Mouse (Mus musculus) neural tube, embryonic 14.5 days (tissue): ENCODE results near the gene Nfatc2. TPM values are rescaled to one million over a fixed set of nuclear protein-coding genes. Genes with fewer than 3 reads are reported as not detected.
A peak's percentile ranks its signal among the peaks of the same experiment; 100 is the strongest.

ENCODE experiments used
- ATAC-seq: fragments of 200-750 bp; cut with Nextera tagmentation; 2 replicates; pipeline ENCODE4 v1.8.0; 2017; ENCODE audit warnings: low read depth, mild to moderate bottlenecking, moderate TSS enrichment, moderate library complexity
- H3K27ac ChIP-seq: fragments of 300-500 bp; sonication (generic); 2 replicates; pipeline ENCODE4 v1.5.1; 2014; ENCODE audit warnings: low read depth, mild to moderate bottlenecking, control low read depth, low read length, moderate library complexity, mixed read lengths
- H3K27me3 ChIP-seq: fragments of 300-500 bp; sonication (generic); 2 replicates; pipeline ENCODE4 v1.6.1; 2014; ENCODE audit warnings: low read length; ENCODE audit not compliant: control insufficient read depth, insufficient read depth
- H3K36me3 ChIP-seq: fragments of 300-500 bp; sonication (generic); 2 replicates; pipeline ENCODE4 v1.6.1; 2014; ENCODE audit warnings: low read length, mixed read lengths; ENCODE audit not compliant: control insufficient read depth, insufficient read depth
- H3K4me1 ChIP-seq: fragments of 300-500 bp; sonication (generic); 2 replicates; pipeline ENCODE4 v1.6.1; 2014; ENCODE audit warnings: low read length; ENCODE audit not compliant: control insufficient read depth, insufficient read depth
- H3K4me2 ChIP-seq: fragments of 300-500 bp; sonication (generic); 2 replicates; pipeline ENCODE4 v1.6.1; 2014; ENCODE audit warnings: mild to moderate bottlenecking, low read depth, low read length, control low read depth
- H3K4me3 ChIP-seq: fragments of 300-500 bp; sonication (generic); 2 replicates; pipeline ENCODE4 v1.5.1; 2014; ENCODE audit warnings: low read depth, low read length, control low read depth, mixed read lengths
- H3K9ac ChIP-seq: fragments of 300-500 bp; sonication (generic); replicated peaks from 2 replicates; pipeline ENCODE4 v1.6.1; 2014; ENCODE audit warnings: low read depth, mild to moderate bottlenecking, control low read depth, low read length, mixed read lengths
- H3K9me3 ChIP-seq: fragments of 300-500 bp; sonication (generic); 2 replicates; pipeline ENCODE4 v1.6.1; 2016; ENCODE audit warnings: low read length; ENCODE audit not compliant: control insufficient read depth
- WGBS: fragments of 180-500 bp; shearing (Covaris S2); extraction: QIAGEN DNeasy Blood & Tissue Kit; methylation state at CpG from one replicate; pipeline ENCODE4 v1.1.7; 2014; 5-methylcytosine and 5-hydroxymethylcytosine counted together
- polyA plus RNA-seq: library from polyadenylated mRNA; unstranded; fragments of >200 nt; fragmentation: Nextera tagmentation; extraction: Ambion mirVana; gene quantifications from 2 replicates; pipeline ENCODE4 v1.2.1, GENCODE M21; 2014

The Nfatc2 gene
- polyA plus RNA-seq, 1 experiment from 2014 or later, result 4.0 TPM

GRCm38 (mm10) chr2:168628787-168629186, 27.3 kb upstream of the Nfatc2 start:
- peaks cover 12% of the 10 kb centered on the region; the same call in 1 of the 2 replicates for H3K4me1 ChIP-seq
- WGBS, result 29% methylated on average over 8 of the region's 8 CpGs
- no peak overlapping the region for H3K4me2 ChIP-seq
- no peak overlapping the region for H3K9ac ChIP-seq
- H3K4me3 ChIP-seq, result no peak overlapping the region
- H3K9me3 ChIP-seq, result no peaks in the 10 kb centered on the region
- no peaks in the 10 kb centered on the region for H3K36me3 ChIP-seq
- no peak overlapping the region for H3K27ac ChIP-seq
- no peaks in the 10 kb centered on the region for H3K27me3 ChIP-seq
- ATAC-seq, result peak; percentile 71

- no peaks in the 10 kb centered on the region for H3K36me3 ChIP-seq
- no peak overlapping the region for H3K4me3 ChIP-seq
- 68% methylated on average over 20 of the region's 20 CpGs for WGBS
Measured at GRCm38 (mm10) chr2:168627829-168628770, 26.6 kb upstream of the Nfatc2 start.

DNA sequence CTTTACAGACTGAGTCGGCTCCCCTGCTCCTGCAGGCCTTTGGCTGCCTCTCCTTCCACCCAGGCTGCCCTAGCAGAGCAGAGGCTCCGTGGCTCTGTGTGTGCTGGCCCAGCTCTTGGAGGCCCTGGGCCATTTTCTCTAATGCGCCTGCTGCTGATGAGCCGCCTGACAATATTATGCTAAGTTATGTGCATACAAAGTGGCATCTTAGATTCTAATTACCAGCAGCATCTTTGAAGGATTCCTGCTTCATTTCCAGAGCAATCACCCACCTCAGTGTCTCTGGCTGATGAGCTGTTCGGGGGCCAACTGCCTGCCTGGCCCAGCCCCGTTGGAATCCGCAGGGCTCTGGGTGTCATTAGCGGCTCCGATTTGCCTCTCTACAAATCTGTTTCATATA, 24.9 kb upstream of the Nfatc2 start:
- Histone ChIP-seq H3K9me3 (no peaks in the 10 kb centered on the region), H3K27ac (peak overlapping the region; percentile 67; the same call in 1 of the 2 replicates), H3K36me3 (no peaks in the 10 kb centered on the region), H3K4me1 (peaks cover 12% of the 10 kb centered on the region; the same call in 1 of the 2 replicates), H3K4me2 (no peak overlapping the region), H3K4me3 (no peak overlapping the region), H3K9ac (no peak overlapping the region), H3K27me3 (no peaks in the 10 kb centered on the region)
- peak; percentile 74 for ATAC-seq
- 39% methylated on average over 9 of the region's 9 CpGs for WGBS

More at GRCm38 (mm10) chr2:168627829-168628770, 26.6 kb upstream of the Nfatc2 start:
- no peak overlapping the region for H3K27ac ChIP-seq
- ATAC-seq, result no peak
- H3K27me3 ChIP-seq, result no peaks in the 10 kb centered on the region
- no peak overlapping the region for H3K4me2 ChIP-seq
- peaks cover 12% of the 10 kb centered on the region; the same call in 1 of the 2 replicates for H3K4me1 ChIP-seq
- no peaks in the 10 kb centered on the region for H3K9me3 ChIP-seq
- H3K9ac ChIP-seq, result no peak overlapping the region

DNA sequence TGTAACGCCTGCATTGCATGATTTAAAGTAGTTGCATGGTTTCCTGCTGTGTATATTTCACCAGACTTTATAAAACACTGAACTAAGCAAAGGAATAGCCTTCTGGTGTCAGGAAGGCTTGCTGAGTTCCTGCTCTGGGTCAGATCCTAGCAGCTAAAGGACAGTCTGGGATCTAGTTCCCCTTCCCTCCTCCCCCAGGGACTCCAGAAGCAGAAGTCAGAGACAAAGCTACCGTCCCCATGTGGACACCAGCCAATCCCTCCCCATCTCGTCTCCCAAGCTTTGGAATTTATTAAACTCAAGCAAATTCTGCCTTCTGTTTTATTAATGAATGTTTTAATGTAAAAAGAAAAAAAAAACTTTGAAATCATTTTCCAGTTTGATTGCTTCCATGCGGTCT, 23.6 kb upstream of the Nfatc2 start:
- 73% methylated on average over 4 of the region's 4 CpGs for WGBS
- Histone ChIP-seq H3K9me3 (no peaks in the 10 kb centered on the region), H3K27me3 (no peaks in the 10 kb centered on the region), H3K9ac (no peak overlapping the region), H3K36me3 (no peaks in the 10 kb centered on the region), H3K4me1 (peaks cover 12% of the 10 kb centered on the region; the same call in 1 of the 2 replicates), H3K4me3 (no peak overlapping the region), H3K27ac (no peak overlapping the region), H3K4me2 (no peak overlapping the region)
- no peak for ATAC-seq

GRCm38 (mm10) chr2:168621111-168621802, 19.8 kb upstream of the Nfatc2 start:
- Histone ChIP-seq H3K36me3 (no peaks in the 10 kb centered on the region), H3K4me2 (no peak overlapping the region), H3K4me3 (no peak overlapping the region), H3K27ac (no peak overlapping the region), H3K9me3 (no peaks in the 10 kb centered on the region), H3K27me3 (no peaks in the 10 kb centered on the region), H3K9ac (no peak overlapping the region), H3K4me1 (0 out of 2 replicates have a peak, but pooled peaks cover 10% of the 10 kb centered on the region)
- 86% methylated on average over 11 of the region's 11 CpGs for WGBS
- no peak for ATAC-seq

GRCm38 (mm10) chr2:168618205-168618717, 16.8 kb upstream of the Nfatc2 start:
- Histone ChIP-seq H3K4me2 (no peak overlapping the region), H3K9ac (no peak overlapping the region), H3K4me3 (no peak overlapping the region), H3K4me1 (peaks cover 6% of the 10 kb centered on the region; the same call in 1 of the 2 replicates), H3K27ac (peak overlapping the region; percentile 41; the same call in 1 of the 2 replicates), H3K9me3 (no peaks in the 10 kb centered on the region), H3K27me3 (no peaks in the 10 kb centered on the region), H3K36me3 (no peaks in the 10 kb centered on the region)
- no peak for ATAC-seq
- WGBS, result 48% methylated on average over 15 of the region's 15 CpGs

DNA sequence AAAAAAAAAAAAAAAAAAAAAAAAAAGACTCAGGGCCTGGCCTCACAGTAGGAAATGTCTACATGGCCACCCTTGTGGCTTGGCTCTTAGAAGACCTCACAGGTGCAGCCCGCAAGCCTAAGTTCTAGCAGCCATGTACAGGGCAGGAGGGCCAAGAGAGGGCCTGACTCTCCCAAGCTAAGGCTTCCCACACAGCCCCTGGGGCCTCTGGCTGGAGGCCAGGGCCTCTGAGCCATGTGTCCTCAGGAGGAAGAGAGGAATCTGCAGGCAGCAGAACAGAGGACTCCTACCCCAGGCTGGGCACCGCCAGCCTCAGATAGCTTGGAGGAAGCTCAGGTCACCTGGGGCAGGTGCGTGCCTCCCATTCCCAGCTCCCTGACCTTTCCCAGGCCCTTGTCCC, 13.7 kb upstream of the Nfatc2 start:
- H3K27ac ChIP-seq, result no peak overlapping the region
- no peak for ATAC-seq
- no peak overlapping the region for H3K4me2 ChIP-seq
- no peak overlapping the region for H3K9ac ChIP-seq
- H3K4me1 ChIP-seq, result peaks cover 6% of the 10 kb centered on the region; the same call in 1 of the 2 replicates
- no peaks in the 10 kb centered on the region for H3K27me3 ChIP-seq
- no peaks in the 10 kb centered on the region for H3K9me3 ChIP-seq
- WGBS, result 74% methylated on average over 3 of the region's 3 CpGs
- H3K4me3 ChIP-seq, result no peak overlapping the region
- no peaks in the 10 kb centered on the region for H3K36me3 ChIP-seq

- Histone ChIP-seq H3K4me1 (peaks cover 6% of the 10 kb centered on the region; the same call in 1 of the 2 replicates), H3K4me2 (no peak overlapping the region), H3K27ac (no peak overlapping the region), H3K27me3 (no peaks in the 10 kb centered on the region), H3K9me3 (no peaks in the 10 kb centered on the region), H3K4me3 (no peak overlapping the region), H3K9ac (no peak overlapping the region), H3K36me3 (no peaks in the 10 kb centered on the region)
- 77% methylated on average over 18 of the region's 18 CpGs for WGBS
- no peak for ATAC-seq
Measured at GRCm38 (mm10) chr2:168614170-168614872, 12.9 kb upstream of the Nfatc2 start.
